Mouse (Mus musculus) C2C12 (cell line): Measurements from ENCODE around the gene Mrm3. TPM values are rescaled to one million over a fixed set of nuclear protein-coding genes. Genes with fewer than 3 reads are reported as not detected.

Source experiments
- H3K27me3 ChIP-seq: one replicate; pipeline ENCODE4 v1.6.1; 2011; ENCODE audit not compliant: control insufficient read depth, insufficient read depth, insufficient read length
- H3K36me3 ChIP-seq: one replicate; pipeline ENCODE4 v1.6.1; 2011; ENCODE audit not compliant: control insufficient read depth, insufficient read depth
- H3K4me3 ChIP-seq: one replicate; pipeline ENCODE4 v1.5.1; 2011; ENCODE audit warnings: mild to moderate bottlenecking, control low read depth; ENCODE audit not compliant: poor library complexity, insufficient read depth, severe bottlenecking
- H3K79me2 ChIP-seq: one replicate; pipeline ENCODE4 v1.6.1; 2011; ENCODE audit not compliant: control insufficient read depth, insufficient read depth
- H3K79me3 ChIP-seq: one replicate; pipeline ENCODE4 v1.6.1; 2011; ENCODE audit warnings: low read depth, control low read depth
- H3ac ChIP-seq: one replicate; pipeline ENCODE3; 2011; ENCODE audit warnings: low read depth; ENCODE audit not compliant: control insufficient read depth, insufficient read length
- CEBPB ChIP-seq: IDR thresholded peaks from one replicate; pipeline ENCODE4 v1.6.1; 2011; ENCODE audit warnings: low read depth, mild to moderate bottlenecking, control low read depth, moderate library complexity
- CTCF ChIP-seq: IDR thresholded peaks from one replicate; pipeline ENCODE4 v1.5.1; 2011; ENCODE audit not compliant: control insufficient read depth, insufficient read depth, insufficient read length
- FOSL1 ChIP-seq: IDR thresholded peaks from one replicate; pipeline ENCODE4 v1.8.0; 2011; ENCODE audit warnings: mild to moderate bottlenecking, low read length; ENCODE audit not compliant: poor library complexity, insufficient read depth, severe bottlenecking
- MAX ChIP-seq: IDR thresholded peaks from one replicate; pipeline ENCODE4 v1.6.1; 2011; ENCODE audit warnings: mild to moderate bottlenecking, control low read depth
- MYOD1 ChIP-seq: IDR thresholded peaks from one replicate; pipeline ENCODE4 v1.6.1; 2011; ENCODE audit warnings: low read depth; ENCODE audit not compliant: control insufficient read depth, insufficient read length
- MYOG ChIP-seq: IDR thresholded peaks from one replicate; pipeline ENCODE4 v1.6.1; 2011; ENCODE audit not compliant: control insufficient read depth, insufficient read length; ENCODE audit errors: extremely low read depth
- USF1 ChIP-seq: IDR thresholded peaks from one replicate; pipeline ENCODE4 v1.6.1; 2011; ENCODE audit warnings: low read depth, mild to moderate bottlenecking, control low read depth, moderate library complexity
- polyA plus RNA-seq: library from polyadenylated mRNA; unstranded; fragments of >200 nt; fragmentation: generic; extraction: Trizol; gene quantifications from one replicate; pipeline ENCODE4 v1.2.1, GENCODE M21; 2012; ENCODE audit warnings: missing spikeins

Gene Mrm3
- polyA plus RNA-seq, 1 experiment: 20.9 TPM

DNA sequence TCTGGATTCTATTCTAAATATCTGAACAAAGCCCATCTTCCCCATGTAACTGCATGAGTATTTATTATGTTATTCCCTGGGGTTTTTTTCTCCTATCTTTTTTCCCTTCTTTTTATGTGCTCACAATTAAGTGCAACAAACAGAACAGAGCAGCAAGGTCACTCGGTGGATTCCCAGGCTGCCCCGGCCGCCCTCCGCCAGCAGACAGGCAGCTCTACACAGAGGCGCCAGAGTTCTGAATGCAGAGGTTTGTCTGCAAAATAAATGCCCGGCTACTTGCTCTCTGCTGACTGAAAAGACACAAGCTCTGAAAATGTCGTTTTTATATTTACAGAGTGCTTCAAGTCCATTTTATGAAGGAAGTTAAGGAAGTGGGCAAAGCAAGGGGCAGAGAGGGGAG lies 24.0 kb downstream of the Mrm3 start:
- TF ChIP-seq CTCF (no peak), USF1 (no peak), MYOG (no peak), FOSL1 (no peak), MYOD1 (no peak), CEBPB (no peak), MAX (no peak)
- no peaks in the 10 kb centered on the region for H3K79me3 ChIP-seq
- H3ac ChIP-seq: no peak overlapping the region
- H3K27me3 ChIP-seq: no peaks in the 10 kb centered on the region
- H3K36me3 ChIP-seq: peaks cover 26% of the 10 kb centered on the region
- no peak overlapping the region for H3K4me3 ChIP-seq
- no peaks in the 10 kb centered on the region for H3K79me2 ChIP-seq

DNA sequence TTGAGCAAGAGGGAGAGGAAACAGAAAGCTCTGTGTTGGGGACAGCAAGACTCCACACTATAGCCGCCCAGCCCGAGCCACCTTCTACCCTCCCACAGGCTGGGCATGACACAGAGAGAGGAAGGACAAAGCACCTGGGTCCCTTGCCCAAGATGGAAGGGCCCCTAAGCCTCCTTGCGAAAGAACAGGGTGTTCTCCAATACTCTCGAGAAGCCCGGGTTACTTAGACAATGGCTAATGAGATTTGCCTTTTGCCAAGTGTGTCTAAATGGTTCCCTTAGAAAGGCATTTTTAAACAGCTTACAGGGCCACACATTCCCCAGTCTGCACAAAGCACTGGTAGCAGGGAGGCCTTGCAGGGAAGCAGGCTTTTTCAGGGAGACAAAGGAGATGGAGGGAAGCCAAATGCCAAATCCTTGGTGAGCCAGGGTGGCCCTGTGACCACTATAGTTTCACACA lies 24.5 kb downstream of the Mrm3 start:
- H3K27me3 ChIP-seq: no peaks in the 10 kb centered on the region
- H3K79me2 ChIP-seq: no peaks in the 10 kb centered on the region
- no peak overlapping the region for H3ac ChIP-seq
- peaks cover 29% of the 10 kb centered on the region for H3K36me3 ChIP-seq
- H3K4me3 ChIP-seq: no peak overlapping the region
- no peaks in the 10 kb centered on the region for H3K79me3 ChIP-seq
- TF ChIP-seq USF1 (no peak), MYOG (no peak), FOSL1 (no peak), MYOD1 (no peak), CEBPB (no peak), MAX (no peak), CTCF (no peak)

DNA sequence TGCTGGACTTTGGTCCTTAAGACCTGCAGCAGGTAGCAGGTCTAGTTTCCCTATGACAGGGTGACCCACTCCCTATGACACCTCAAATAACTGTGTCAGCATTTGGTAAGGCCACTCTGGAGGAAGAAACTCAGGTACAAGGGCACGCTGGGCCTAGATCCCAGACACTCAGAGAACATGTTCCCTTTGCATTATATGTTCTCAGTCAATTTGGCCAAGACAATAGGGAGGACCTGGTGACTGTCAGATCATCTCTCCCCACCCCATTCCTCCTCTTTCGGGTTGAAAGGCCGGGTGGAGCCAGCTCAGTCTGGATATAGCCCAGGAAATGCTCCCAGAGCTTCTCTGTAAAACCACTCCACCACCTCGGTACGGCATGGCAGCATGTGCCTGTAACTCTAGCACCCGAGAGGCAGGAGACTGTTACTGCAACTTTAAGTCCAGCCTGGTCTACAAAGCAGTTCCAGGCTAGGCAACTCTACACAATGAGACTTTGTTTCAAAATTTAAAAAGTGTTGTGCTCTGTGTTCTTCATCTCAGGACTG lies 25.1 kb downstream of the Mrm3 start:
- Histone ChIP-seq H3ac (no peak overlapping the region), H3K27me3 (no peaks in the 10 kb centered on the region), H3K36me3 (peaks cover 32% of the 10 kb centered on the region), H3K79me2 (no peaks in the 10 kb centered on the region), H3K79me3 (no peaks in the 10 kb centered on the region), H3K4me3 (no peak overlapping the region)
- TF ChIP-seq MAX (no peak), MYOG (no peak), CTCF (no peak), CEBPB (no peak)

DNA sequence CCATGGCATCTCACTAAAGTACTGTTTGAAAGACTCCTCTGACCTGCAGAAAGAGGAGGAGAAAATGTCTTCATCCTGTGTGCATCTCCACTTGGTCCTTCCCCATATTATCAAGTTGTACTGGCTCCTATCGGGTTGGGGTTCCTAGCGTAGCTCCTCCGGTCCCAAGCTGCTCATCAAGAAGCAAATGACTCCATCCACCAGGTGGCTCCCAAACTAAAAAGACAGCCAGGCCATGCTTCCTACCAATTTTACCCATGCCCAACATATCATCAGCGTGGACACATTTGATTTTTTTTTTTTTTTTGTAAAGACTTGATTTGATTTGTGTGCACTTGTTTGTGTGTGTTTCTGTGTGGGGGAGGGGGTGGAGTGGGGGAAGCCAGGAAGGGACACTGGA lies 28.9 kb downstream of the Mrm3 start:
- Histone ChIP-seq H3K36me3 (peaks cover 23% of the 10 kb centered on the region), H3K4me3 (no peak overlapping the region), H3K79me2 (no peaks in the 10 kb centered on the region), H3K27me3 (no peaks in the 10 kb centered on the region), H3ac (no peak overlapping the region), H3K79me3 (no peaks in the 10 kb centered on the region)
- TF ChIP-seq FOSL1: no peak
- TF ChIP-seq CTCF: no peak

DNA sequence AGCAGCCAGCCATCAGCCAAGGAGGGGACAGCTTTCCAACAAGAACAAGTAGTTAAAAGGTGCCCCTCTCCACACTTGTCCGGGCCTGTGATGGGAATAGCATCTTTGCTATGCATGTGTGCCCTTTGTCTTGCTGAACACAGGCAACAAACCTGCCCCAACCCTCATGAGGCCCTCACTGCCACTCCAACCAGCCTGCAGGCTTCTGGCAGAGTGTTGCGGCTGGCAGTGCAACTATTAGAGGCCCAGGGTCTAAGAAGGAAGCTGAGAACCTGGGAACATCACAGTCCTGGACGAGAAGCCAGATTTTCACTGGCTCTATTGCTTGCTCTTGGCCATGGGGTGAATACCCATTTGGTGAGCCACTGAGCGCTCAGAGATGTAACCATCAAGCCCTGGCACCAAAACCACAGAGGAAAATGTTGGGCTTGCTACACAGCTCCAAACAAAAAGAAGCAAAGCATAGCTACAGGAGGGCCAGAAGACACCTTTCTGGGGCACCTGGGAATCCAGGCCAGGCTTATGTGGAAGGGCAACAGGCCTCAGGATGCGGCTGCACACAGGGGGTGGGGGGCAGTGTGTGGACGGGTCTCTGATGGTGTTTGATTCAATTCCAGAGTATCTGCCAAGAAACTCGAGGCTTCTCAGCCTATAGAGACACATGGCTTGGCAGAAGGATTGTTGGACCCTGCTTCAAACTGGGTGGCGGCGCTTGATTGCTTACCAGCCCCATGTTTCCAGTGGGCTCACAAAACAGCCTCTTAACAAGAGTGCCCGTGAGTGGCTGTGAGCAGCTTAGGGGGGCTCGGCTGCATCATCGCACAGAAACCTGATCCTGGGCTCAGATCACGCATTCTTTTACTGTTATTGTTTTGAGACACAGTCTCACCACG lies 35.7 kb downstream of the Mrm3 start:
- no peak for TF ChIP-seq USF1
- TF ChIP-seq MAX: no peak
- TF ChIP-seq CTCF: no peak
- no peak for TF ChIP-seq MYOG
- no peak for TF ChIP-seq CEBPB
- no peak for TF ChIP-seq FOSL1
- TF ChIP-seq MYOD1: no peak
- no peaks in the 10 kb centered on the region for H3K27me3 ChIP-seq
- no peak overlapping the region for H3ac ChIP-seq
- H3K79me3 ChIP-seq: peaks cover 16% of the 10 kb centered on the region
- H3K79me2 ChIP-seq: peaks cover 25% of the 10 kb centered on the region
- no peak overlapping the region for H3K4me3 ChIP-seq
- H3K36me3 ChIP-seq: peaks cover 5% of the 10 kb centered on the region

DNA sequence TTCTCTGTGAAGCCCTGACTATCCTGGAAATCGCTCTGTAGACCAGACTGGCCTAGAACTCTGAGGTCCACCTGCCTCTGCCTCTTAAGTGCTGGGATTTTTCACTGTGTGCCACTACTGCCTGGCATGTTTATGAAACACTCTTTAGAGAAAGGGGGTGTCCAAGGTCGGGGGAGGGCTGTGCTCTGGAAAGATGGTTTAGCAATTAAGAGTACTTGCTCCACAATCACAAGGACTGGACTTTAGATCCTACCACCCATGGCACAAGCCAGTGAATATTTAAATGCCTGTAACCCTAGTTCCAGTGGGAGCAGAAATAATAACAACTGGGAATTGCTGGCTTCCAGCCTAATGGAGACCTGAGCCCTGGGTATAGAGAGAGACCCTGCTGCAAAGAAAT lies 36.5 kb downstream of the Mrm3 start:
- Histone ChIP-seq H3K4me3 (no peak overlapping the region), H3K79me3 (peaks cover 18% of the 10 kb centered on the region), H3ac (no peak overlapping the region), H3K79me2 (peaks cover 32% of the 10 kb centered on the region), H3K27me3 (no peaks in the 10 kb centered on the region), H3K36me3 (peaks cover 5% of the 10 kb centered on the region)
- TF ChIP-seq USF1 (no peak), MYOD1 (no peak), MYOG (no peak), CEBPB (no peak), FOSL1 (no peak), MAX (no peak), CTCF (no peak)
